Mouse (Mus musculus): ENCODE results near the gene Fbp1.
"Not testable (repeated sequence)": the region's sequence is repeated elsewhere in the genome, so short reads cannot be mapped to it uniquely, and the experiment has no call there.

The Fbp1 gene

GRCm38 (mm10) chr13:62854666-62855065, 33.4 kb downstream of the Fbp1 start:
- DNase-seq (ENCODE audit: low spot score): peak; percentile 37

- no peak for DNase-seq (ENCODE audit: low spot score)
Measured at GRCm38 (mm10) chr13:62833341-62833740, 54.7 kb downstream of the Fbp1 start.

- DNase-seq (ENCODE audit: low spot score): no peak
Measured at GRCm38 (mm10) chr13:62832239-62832638, 55.8 kb downstream of the Fbp1 start.

- DNase-seq (ENCODE audit: low spot score): not testable (repeated sequence)
Measured at GRCm38 (mm10) chr13:62815705-62816104, 72.4 kb downstream of the Fbp1 start.

Measured in layer of hippocampus, adult 9-10 months (tissue).